Mouse (Mus musculus) small intestine, adult 2 months (tissue): Measurements from ENCODE around the gene Pde1c.

Source experiments
- CTCF ChIP-seq: fragments of 200-500 bp; IDR thresholded peaks from 2 replicates; pipeline ENCODE4 v1.5.1; 2012; ENCODE audit warnings: low read depth, mild to moderate bottlenecking, control low read depth, inconsistent platforms, low read length, moderate library complexity, mixed read lengths; ENCODE audit not compliant: insufficient replicate concordance, insufficient read length; ENCODE audit errors: extremely low read depth
- POLR2A ChIP-seq: fragments of 200-500 bp; IDR thresholded peaks from 2 replicates; pipeline ENCODE4 v1.6.1; 2012; ENCODE audit warnings: low read depth, mild to moderate bottlenecking, control low read depth, inconsistent platforms, low read length, moderate library complexity

- TF ChIP-seq CTCF, result no peak
- TF ChIP-seq POLR2A, result no peak
Measured at GRCm38 (mm10) chr6:56328103-56328502, 240.8 kb downstream of the Pde1c start.
